Mouse (Mus musculus) T-helper 2 cell (primary cell): Measurements from ENCODE around the gene Scml4.

Source experiments
- in situ Hi-C: fragments of 300-600 bp; cut with MboI, MseI; formaldehyde crosslinking; loops from one replicate; pipeline ENCODE4 v1.15.1; 2025; ENCODE audit warnings: high pct_unique_total_duplicates

The Scml4 gene

GRCm38 (mm10) chr10:42860159-42860911 is at the start of gene Scml4:
Scml4 (plus strand) TSS chr10:42860370.
- in situ Hi-C loops: no loop called here

GRCm38 (mm10) chr10:42825923-42826322 is 34.2 kb upstream of the Scml4 start:
- in situ Hi-C loops: no loop called here

- in situ Hi-C loops: no loop called here
Measured at GRCm38 (mm10) chr10:42827155-42827554, 33.0 kb upstream of the Scml4 start.

DNA sequence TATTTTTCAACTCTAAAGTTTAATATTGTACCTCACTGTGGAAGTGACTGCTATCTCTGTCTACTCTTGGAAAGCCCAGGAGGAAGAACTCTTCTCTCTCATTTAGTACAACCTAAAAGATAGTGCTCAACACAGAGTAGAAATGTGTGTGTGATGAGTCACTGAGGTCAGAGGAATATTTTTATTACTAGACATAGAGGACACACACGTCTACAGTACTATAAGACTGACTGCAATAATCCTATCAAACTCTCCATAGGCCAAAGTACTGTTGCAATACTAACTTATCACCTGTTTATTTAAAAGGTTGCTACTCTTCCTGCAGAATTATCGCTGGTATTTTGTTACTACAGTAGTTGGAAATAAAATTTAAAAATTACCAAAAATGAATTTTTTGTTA is 30.2 kb upstream of the Scml4 start:
- in situ Hi-C loops: no loop called here

DNA sequence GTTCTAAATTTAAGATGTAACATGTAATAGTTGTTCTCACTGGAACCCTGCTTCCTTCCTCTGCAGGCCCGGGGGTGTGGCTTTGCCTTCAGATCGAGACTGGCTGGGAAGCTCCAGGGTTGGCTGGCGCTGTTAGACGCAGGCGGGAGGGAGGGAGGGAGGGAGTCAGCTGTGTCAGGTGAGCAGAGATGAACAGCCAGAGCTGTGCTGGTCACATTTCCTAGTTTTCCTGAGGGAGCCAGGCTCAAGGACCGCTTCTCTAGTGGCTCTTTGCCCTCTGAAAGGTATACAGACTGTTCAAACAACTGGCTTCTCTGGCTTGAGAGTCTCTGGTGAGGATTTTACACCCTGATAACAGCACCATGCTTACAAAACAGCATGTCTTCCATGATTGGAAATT is 29.8 kb upstream of the Scml4 start:
- in situ Hi-C loops: no loop called here

GRCm38 (mm10) chr10:42832677-42833076 is 27.5 kb upstream of the Scml4 start:
- in situ Hi-C loops: no loop called here

GRCm38 (mm10) chr10:42833871-42834727 is 26.1 kb upstream of the Scml4 start:
- in situ Hi-C loops: no loop called here

GRCm38 (mm10) chr10:42838106-42838505 is 22.1 kb upstream of the Scml4 start:
- in situ Hi-C loops: no loop called here

DNA sequence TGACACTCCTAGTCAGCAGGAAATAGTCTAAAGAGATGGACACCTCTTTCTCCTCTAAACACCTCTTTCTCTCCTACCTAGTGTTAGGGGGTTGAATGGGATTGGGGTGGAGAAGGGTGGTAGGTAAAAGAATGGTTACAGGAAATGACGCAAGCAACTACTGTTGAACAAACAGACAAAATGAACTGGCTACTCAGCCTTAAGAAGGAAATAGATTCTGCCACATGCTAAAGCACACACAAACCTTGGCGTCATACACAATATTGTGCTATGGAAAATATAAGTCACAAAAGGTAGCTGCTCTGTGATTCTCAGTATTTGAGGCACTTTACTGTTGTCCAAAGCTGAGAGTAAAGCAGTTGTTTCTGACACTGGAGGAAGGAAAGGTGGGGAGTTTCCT is 21.4 kb upstream of the Scml4 start:
- in situ Hi-C loops: no loop called here

DNA sequence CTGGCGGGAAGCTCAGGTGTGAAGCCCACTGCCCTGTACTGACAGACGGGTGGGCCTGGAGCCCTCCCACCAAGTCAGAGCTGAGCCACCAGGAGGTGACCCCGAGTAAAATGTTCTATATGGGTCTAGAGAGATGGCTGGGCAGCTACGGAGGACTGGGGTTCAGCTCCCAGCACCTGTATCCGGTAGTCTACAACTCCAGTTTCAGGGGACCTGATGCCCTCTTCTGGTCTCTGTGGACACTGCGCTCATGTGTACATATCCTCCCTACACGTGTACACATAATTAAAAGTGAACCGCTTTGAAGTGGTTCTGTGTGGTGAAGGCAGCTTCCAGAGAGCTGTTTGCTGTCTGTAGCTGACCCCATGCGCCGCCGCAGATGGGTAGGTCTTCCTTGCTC is 20.1 kb upstream of the Scml4 start:
- in situ Hi-C loops: loop anchor here (5.0 kb wide), 1 partner anchor 147 kb away; no protein-coding TSS in a partner anchor

DNA sequence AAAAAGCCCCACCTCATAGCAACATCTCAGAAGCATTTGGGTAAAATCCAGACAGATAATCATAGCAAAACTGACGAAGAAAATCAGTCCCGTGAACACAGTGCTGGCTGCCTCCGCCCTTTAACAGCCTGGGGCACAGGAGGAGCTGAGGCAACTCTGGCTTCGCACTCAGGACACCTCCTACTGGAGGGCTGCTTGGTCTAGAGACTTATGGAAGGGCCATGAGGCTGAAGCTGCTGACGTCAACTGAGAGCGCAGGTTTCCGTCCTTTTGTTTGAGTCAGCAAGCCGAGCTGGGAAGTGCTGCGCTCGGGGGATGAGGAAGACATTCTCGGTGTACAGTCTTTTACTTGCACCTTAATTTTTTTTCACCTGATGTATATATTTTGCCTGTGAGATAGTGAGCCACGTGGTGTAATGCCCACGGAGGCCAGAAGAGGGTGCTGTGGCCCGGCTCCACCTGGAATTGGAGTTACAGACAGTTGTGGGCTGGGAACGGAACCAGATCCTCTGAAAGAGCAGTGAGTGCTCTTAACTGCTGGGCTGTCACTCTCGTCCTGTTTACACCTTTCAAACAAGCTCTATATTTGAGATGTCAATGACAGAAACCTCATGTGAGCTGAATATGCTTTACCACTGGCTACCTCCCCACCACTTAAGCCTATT is 18.5 kb upstream of the Scml4 start:
- in situ Hi-C loops: loop anchor here (5.0 kb wide), 1 partner anchor 146 kb away; no protein-coding TSS in a partner anchor

- in situ Hi-C loops: loop anchor here (5.0 kb wide), 1 partner anchor 145 kb away; no protein-coding TSS in a partner anchor
Measured at GRCm38 (mm10) chr10:42842358-42842757, 17.8 kb upstream of the Scml4 start.

GRCm38 (mm10) chr10:42843416-42843815 is 16.8 kb upstream of the Scml4 start:
- in situ Hi-C loops: loop anchor here (5.0 kb wide), 1 partner anchor 144 kb away; no protein-coding TSS in a partner anchor

DNA sequence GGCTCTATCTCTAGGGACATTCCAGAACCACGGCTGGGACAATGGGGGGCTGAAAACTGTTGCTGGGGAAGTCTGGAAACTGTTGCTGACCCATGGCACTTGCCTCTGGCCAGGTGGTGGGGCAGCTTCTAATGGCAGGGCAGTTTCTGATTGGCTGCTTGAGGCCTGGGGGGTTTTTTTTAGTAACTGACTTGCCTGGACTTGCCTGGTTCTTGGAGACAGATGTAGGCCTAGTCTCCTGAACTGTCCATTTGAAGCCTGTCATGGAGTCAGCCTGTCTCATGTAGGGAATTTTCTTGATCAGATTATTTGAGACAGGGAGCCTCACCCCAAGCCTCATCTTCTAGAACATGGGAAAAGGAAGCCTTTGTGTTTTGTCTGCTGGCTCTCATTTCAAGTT is 14.7 kb upstream of the Scml4 start:
- in situ Hi-C loops: no loop called here

DNA sequence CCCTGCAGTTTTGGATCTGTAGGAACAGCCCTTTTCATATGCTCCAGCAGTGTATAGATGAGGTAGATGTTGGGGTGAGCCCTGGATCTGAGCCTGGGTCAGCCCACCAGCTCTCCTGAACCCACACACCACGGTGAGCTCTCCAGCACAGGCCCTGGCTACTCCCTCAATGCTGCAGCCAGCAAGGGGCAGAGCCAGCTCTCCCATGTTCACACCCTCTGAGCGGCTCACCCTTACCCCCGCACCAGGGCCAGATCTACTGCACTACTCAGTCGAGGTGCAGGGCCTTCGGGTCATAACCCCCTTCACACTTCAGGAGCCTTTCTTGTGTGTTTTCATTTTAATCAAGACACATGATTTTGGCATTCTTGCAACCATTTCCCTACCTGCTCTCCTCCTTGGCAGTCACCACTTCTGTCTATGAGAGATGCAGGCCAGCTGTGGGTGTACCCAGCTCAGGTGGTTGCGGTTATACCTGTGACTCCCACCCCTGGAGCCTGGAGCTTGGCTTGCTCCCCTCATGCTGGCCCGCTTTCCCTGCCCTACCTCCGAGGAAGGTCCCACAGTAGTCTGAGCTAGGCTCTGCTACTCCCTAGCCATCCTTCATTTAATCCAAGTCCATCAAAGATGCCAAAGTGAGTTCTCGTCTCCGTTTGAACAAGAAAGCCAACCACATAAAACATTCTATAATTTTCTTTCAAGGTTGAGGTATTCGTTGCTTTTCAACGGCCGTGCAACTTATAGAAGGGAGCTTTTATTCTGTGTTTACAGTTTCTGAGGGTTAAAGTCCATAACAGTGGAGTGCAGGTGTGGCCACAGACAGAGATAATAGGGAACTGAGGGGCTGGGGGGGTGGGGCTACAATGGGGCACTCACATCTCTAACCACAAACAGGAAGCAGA is 11.7 kb upstream of the Scml4 start:
- in situ Hi-C loops: no loop called here

DNA sequence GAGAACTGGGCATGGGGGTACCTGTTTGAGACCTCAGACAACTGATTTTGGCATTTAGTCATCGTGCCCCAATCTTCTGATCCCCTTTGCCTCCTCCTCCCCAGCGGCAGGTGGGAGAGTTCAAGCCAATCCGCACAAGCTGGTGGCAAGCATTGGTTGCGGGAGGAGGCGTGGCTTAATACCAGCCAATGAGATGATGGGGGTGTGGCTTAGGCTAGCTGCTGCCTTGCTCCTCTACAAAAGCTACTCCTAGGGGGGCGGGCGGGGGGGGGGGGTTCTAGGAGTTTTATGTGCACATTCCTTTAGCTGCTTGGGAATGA is 11.1 kb upstream of the Scml4 start:
- in situ Hi-C loops: no loop called here

- in situ Hi-C loops: no loop called here
Measured at GRCm38 (mm10) chr10:42854838-42855237, 5.3 kb upstream of the Scml4 start.

DNA sequence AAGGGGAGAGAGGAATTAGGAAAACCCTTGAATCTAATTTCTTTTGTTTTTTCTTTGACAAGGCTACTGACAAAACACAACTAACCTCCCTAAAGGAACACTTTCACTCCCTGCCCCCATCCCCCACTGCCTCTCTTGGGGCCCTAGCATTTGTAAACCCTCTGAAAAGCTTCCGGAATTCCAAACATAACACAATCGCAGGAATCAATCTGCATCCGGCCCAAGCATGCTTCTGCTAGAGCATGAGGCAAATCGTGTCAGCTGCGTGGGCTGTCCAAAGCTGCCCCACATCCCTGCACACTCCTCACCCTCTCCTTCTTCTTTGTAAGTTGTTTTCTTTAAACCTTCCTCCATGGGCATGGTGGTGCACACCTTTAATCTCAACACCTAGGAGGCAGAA is 4.9 kb upstream of the Scml4 start:
- in situ Hi-C loops: no loop called here

GRCm38 (mm10) chr10:42856574-42856973 is 3.6 kb upstream of the Scml4 start:
- in situ Hi-C loops: no loop called here

DNA sequence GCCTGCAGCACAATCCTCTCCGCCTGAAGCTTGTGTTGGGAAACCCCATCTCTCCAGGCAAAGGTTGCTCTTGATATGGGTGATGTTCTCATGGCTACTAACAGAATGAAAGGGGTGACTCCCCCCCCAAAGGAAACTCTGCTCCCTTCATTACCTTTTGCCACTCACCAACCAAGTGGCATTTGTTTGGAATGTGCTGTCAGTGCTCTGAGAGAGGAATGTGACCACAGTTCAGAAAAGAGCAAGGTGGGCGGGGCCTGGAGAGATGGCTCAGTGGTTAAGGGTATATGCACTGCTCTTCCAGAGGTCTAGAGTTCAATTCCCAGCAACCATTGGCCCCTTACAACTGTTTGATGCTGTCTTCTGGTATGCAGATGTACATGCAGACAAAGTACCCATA is 3.1 kb upstream of the Scml4 start:
- in situ Hi-C loops: no loop called here

- in situ Hi-C loops: no loop called here
Measured at GRCm38 (mm10) chr10:42859781-42860158, 400 bp upstream of the Scml4 start.
